ENCODE assay signal across 11 mouse cellular contexts in genomic region chr4:148121982-148122693, GRCm38 (mm10). TPM values are rescaled to one million over a fixed set of nuclear protein-coding genes. Genes with fewer than 3 reads are reported as not detected.
DNase-seq lines count a peak whose midpoint lies in the region; ATAC-seq lines count a peak whose summit lies in the region.
"Had no signal": no experiment of that assay in that cellular context is flagged by ENCODE, and none has a peak within 500 bp of the region (broad histone marks: within the 10 kb centered on the region; RNA-seq: fewer than 3 reads in every experiment).

No protein-coding gene starts in this region.

- peak; percentile 60 for DNase-seq in R1 (ENCODE audit: low read depth, low spot score)
- DNase-seq in embryonic facial prominence, embryonic 11.5 days (ENCODE audit: low spot score) = peak; percentile 36
- DNase-seq in midbrain, embryonic 14.5 days = peak; percentile 69
- no peak for DNase-seq in natural killer cell, adult 2 months (ENCODE audit: low spot score in 2 of 2)
- DNase-seq in c-Kit-positive CD71-positive TER-119-positive erythroid progenitor cells, embryonic 14.5 days (ENCODE audit: low spot score) = no peak
- DNase-seq in ovary, postnatal 14 days (ENCODE audit: low spot score) = no peak
- DNase-seq: kidney, postnatal 36 days; liver, postnatal 0 days had no signal

- H3K4me2 ChIP-seq in embryonic facial prominence, embryonic 11.5 days (ENCODE audit: low read depth, low read length) = no peak overlapping the region
- peak overlapping the region; percentile 8; the same call in 1 of the 2 replicates for H3K4me2 ChIP-seq in hindbrain, embryonic 12.5 days (replicated peaks)
- H3K4me2 ChIP-seq in midbrain, embryonic 14.5 days (ENCODE audit: low read length) = no peak overlapping the region
- H3K4me2 ChIP-seq: heart, embryonic 13.5 days had no signal

- H3K9ac ChIP-seq in embryonic facial prominence, embryonic 11.5 days (replicated peaks; ENCODE audit: low read length) = no peak overlapping the region
- H3K9ac ChIP-seq in hindbrain, embryonic 12.5 days = peak overlapping the region; percentile 27; the same call in 1 of the 2 replicates
- no peak overlapping the region; the same call in 1 of the 2 replicates for H3K9ac ChIP-seq in midbrain, embryonic 14.5 days (replicated peaks; ENCODE audit: low read length)
- H3K9ac ChIP-seq: heart, embryonic 13.5 days; liver, postnatal 0 days had no signal

- no peaks in the 10 kb centered on the region for H3K36me3 ChIP-seq in embryonic facial prominence, embryonic 11.5 days (replicated peaks; ENCODE audit: control insufficient read depth, insufficient read depth, low read depth, low read length)
- no peaks in the 10 kb centered on the region for H3K36me3 ChIP-seq in hindbrain, embryonic 12.5 days
- H3K36me3 ChIP-seq in midbrain, embryonic 14.5 days (ENCODE audit: control insufficient read depth, insufficient read depth, low read length) = no peaks in the 10 kb centered on the region
- H3K36me3 ChIP-seq: heart, embryonic 13.5 days had no signal

- peaks cover 3% of the 10 kb centered on the region; the same call in 1 of the 2 replicates for H3K4me1 ChIP-seq in embryonic facial prominence, embryonic 11.5 days (ENCODE audit: control insufficient read depth, insufficient read depth, low read length)
- H3K4me1 ChIP-seq in hindbrain, embryonic 12.5 days = peaks cover 41% of the 10 kb centered on the region
- H3K4me1 ChIP-seq in midbrain, embryonic 14.5 days (ENCODE audit: control insufficient read depth, insufficient read depth, low read length) = peaks cover 18% of the 10 kb centered on the region
- H3K4me1 ChIP-seq: heart, embryonic 13.5 days had no signal

- H3K4me3 ChIP-seq in embryonic facial prominence, embryonic 11.5 days (ENCODE audit: low read depth, low read length) = no peak overlapping the region
- no peak overlapping the region for H3K4me3 ChIP-seq in hindbrain, embryonic 12.5 days
- no peak overlapping the region for H3K4me3 ChIP-seq in midbrain, embryonic 14.5 days (replicated peaks; ENCODE audit: low read depth, low read length)
- H3K4me3 ChIP-seq: heart, embryonic 13.5 days had no signal

- peak; percentile 75 for ATAC-seq in embryonic facial prominence, embryonic 11.5 days (replicated peaks; ENCODE audit: insufficient number of reproducible peaks, low FRiP score, low TSS enrichment, low read depth)
- peak; percentile 83 for ATAC-seq in hindbrain, embryonic 12.5 days (ENCODE audit: low FRiP score)
- peak; percentile 80 for ATAC-seq in midbrain, embryonic 14.5 days (ENCODE audit: low FRiP score, low TSS enrichment)
- ATAC-seq in CD4-positive, CD25-positive, alpha-beta regulatory T cell, adult 4 months = no peak
- ATAC-seq: liver, postnatal 0 days had no signal

- no peaks in the 10 kb centered on the region for H3K27me3 ChIP-seq in embryonic facial prominence, embryonic 11.5 days (ENCODE audit: control insufficient read depth, insufficient read depth, low read length)
- H3K27me3 ChIP-seq in hindbrain, embryonic 12.5 days = no peaks in the 10 kb centered on the region
- H3K27me3 ChIP-seq in midbrain, embryonic 14.5 days (ENCODE audit: control insufficient read depth, insufficient read depth, low read length) = no peaks in the 10 kb centered on the region

- H3K9me3 ChIP-seq in embryonic facial prominence, embryonic 11.5 days (replicated peaks; ENCODE audit: control insufficient read depth, low read length) = no peaks in the 10 kb centered on the region; the same call in 1 of the 2 replicates
- H3K9me3 ChIP-seq in hindbrain, embryonic 12.5 days (replicated peaks) = no peaks in the 10 kb centered on the region; the same call in 1 of the 2 replicates
- H3K9me3 ChIP-seq in midbrain, embryonic 14.5 days (ENCODE audit: control insufficient read depth, low read length) = no peaks in the 10 kb centered on the region

- no peak overlapping the region for H3K27ac ChIP-seq in embryonic facial prominence, embryonic 11.5 days (replicated peaks; ENCODE audit: low read depth, low read length)
- H3K27ac ChIP-seq in hindbrain, embryonic 12.5 days = peak overlapping the region; percentile 68
- peak overlapping the region; percentile 64 for H3K27ac ChIP-seq in midbrain, embryonic 14.5 days (replicated peaks; ENCODE audit: low read depth, low read length)
- H3K27ac ChIP-seq: heart, embryonic 13.5 days had no signal

- WGBS in embryonic facial prominence, embryonic 11.5 days = 11% methylated on average over 6 of the region's 6 CpGs
- WGBS in hindbrain, embryonic 12.5 days = 4% methylated on average over 6 of the region's 6 CpGs
- WGBS in midbrain, embryonic 14.5 days = 4% methylated on average over 6 of the region's 6 CpGs

RNA-seq across cellular contexts. Expression of gene Mad2l2, which starts 8.0 kb away (rescaled TPM):
- polyA plus RNA-seq in embryonic facial prominence, embryonic 11.5 days (2014; fragmentation: Nextera tagmentation; extraction: Ambion mirVana) = 75.3 and 83.4 TPM in 2 replicates
- 85.5 and 89.9 TPM in 2 replicates for polyA plus RNA-seq in hindbrain, embryonic 12.5 days (2016; fragmentation: Nextera tagmentation; extraction: Ambion mirVana)
- 122 and 133 TPM in 2 replicates for polyA plus RNA-seq in midbrain, embryonic 14.5 days (2014; fragmentation: Nextera tagmentation; extraction: Ambion mirVana)
- polyA plus RNA-seq in CD4-positive, CD25-positive, alpha-beta regulatory T cell, adult 4 months (2017; shearing (Covaris generic)) = 10 to 100 TPM; 35.8 to 41.2 TPM

RNA-seq across cellular contexts. Expression of gene Draxin, which starts 8.4 kb away (rescaled TPM):
- 1.2 and 2.2 TPM in 2 replicates for polyA plus RNA-seq in embryonic facial prominence, embryonic 11.5 days (2014; fragmentation: Nextera tagmentation; extraction: Ambion mirVana)
- polyA plus RNA-seq in hindbrain, embryonic 12.5 days (2016; fragmentation: Nextera tagmentation; extraction: Ambion mirVana) = 11.6 and 12.8 TPM in 2 replicates
- 21.8 and 24.7 TPM in 2 replicates for polyA plus RNA-seq in midbrain, embryonic 14.5 days (2014; fragmentation: Nextera tagmentation; extraction: Ambion mirVana)
- polyA plus RNA-seq in CD4-positive, CD25-positive, alpha-beta regulatory T cell, adult 4 months (2017; shearing (Covaris generic)) = not detected

RNA-seq across cellular contexts. Expression of gene Fbxo6, which starts 29.8 kb away (rescaled TPM):
- 9.8 and 11.3 TPM in 2 replicates for polyA plus RNA-seq in embryonic facial prominence, embryonic 11.5 days (2014; fragmentation: Nextera tagmentation; extraction: Ambion mirVana)
- 15.2 and 15.9 TPM in 2 replicates for polyA plus RNA-seq in hindbrain, embryonic 12.5 days (2016; fragmentation: Nextera tagmentation; extraction: Ambion mirVana)
- 18.7 and 22.8 TPM in 2 replicates for polyA plus RNA-seq in midbrain, embryonic 14.5 days (2014; fragmentation: Nextera tagmentation; extraction: Ambion mirVana)
- 10 to 100 TPM; 44.1 to 56.6 TPM for polyA plus RNA-seq in CD4-positive, CD25-positive, alpha-beta regulatory T cell, adult 4 months (2017; shearing (Covaris generic))

RNA-seq across cellular contexts. Expression of gene Agtrap, which starts 34.3 kb away (rescaled TPM):
- 7.0 and 10.3 TPM in 2 replicates for polyA plus RNA-seq in embryonic facial prominence, embryonic 11.5 days (2014; fragmentation: Nextera tagmentation; extraction: Ambion mirVana)
- 10.3 and 11.9 TPM in 2 replicates for polyA plus RNA-seq in hindbrain, embryonic 12.5 days (2016; fragmentation: Nextera tagmentation; extraction: Ambion mirVana)
- polyA plus RNA-seq in midbrain, embryonic 14.5 days (2014; fragmentation: Nextera tagmentation; extraction: Ambion mirVana) = 3.7 and 6.3 TPM in 2 replicates
- polyA plus RNA-seq in CD4-positive, CD25-positive, alpha-beta regulatory T cell, adult 4 months (2017; shearing (Covaris generic)) = 10 to 100 TPM; 19.0 to 20.0 TPM

RNA-seq across cellular contexts. Expression of gene Fbxo44, which starts 38.1 kb away (rescaled TPM):
- polyA plus RNA-seq in embryonic facial prominence, embryonic 11.5 days (2014; fragmentation: Nextera tagmentation; extraction: Ambion mirVana) = 24.0 and 25.1 TPM in 2 replicates
- 77.6 and 80.6 TPM in 2 replicates for polyA plus RNA-seq in hindbrain, embryonic 12.5 days (2016; fragmentation: Nextera tagmentation; extraction: Ambion mirVana)
- polyA plus RNA-seq in midbrain, embryonic 14.5 days (2014; fragmentation: Nextera tagmentation; extraction: Ambion mirVana) = 102 and 106 TPM in 2 replicates
- 1 to 10 TPM; 2.2 to 2.6 TPM for polyA plus RNA-seq in CD4-positive, CD25-positive, alpha-beta regulatory T cell, adult 4 months (2017; shearing (Covaris generic))

Comparison
In these comparisons a context has a peak if more than half of its experiments do, and no peak if none do; other contexts are left out.
1. DNase-seq: peak in R1 (single experiment), embryonic facial prominence, embryonic 11.5 days (single experiment) and midbrain, embryonic 14.5 days (single experiment); none in natural killer cell, adult 2 months (0 of 2), c-Kit-positive CD71-positive TER-119-positive erythroid progenitor cells, embryonic 14.5 days (single experiment) and ovary, postnatal 14 days (single experiment).